Mouse (Mus musculus): ENCODE results near the gene Fam122c. TPM values are rescaled to one million over a fixed set of nuclear protein-coding genes. Genes with fewer than 3 reads are reported as not detected.

Fam122c gene
- total RNA-seq, 1 experiment = not detected

DNA sequence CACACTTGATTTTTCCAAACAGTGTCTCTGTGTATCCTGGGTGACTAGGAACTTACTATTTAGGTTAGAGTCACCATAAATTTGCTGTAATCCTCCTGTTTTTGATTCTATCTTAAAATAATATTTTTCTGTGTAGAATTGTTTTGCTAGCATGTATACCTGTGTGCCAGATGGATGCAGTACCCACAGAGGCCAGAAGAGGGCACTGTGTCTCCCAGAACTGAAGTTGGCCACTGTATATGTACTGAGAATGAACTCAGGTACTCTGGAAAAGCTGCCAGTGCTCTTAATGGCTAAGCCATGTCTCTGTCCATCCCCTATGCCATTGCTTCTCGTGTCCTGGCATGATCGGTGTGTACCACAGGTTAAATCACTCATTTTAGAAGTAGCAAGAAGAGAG, 68.3 kb downstream of the Fam122c start:
- TF ChIP-seq ZNF384 (IDR thresholded peaks at IDR 0.05; ENCODE audit: low read depth, low read length) (no peak), ZC3H11A (IDR thresholded peaks at IDR 0.05; ENCODE audit: borderline replicate concordance, low read depth, low read length) (peak; percentile 13; the same call in 1 of the 2 replicates)
- Histone ChIP-seq H3K9me3 (ENCODE audit: control insufficient read depth, insufficient read depth, low read depth, low read length) (no peaks in the 10 kb centered on the region), H3K27ac (ENCODE audit: insufficient read depth, low read depth, low read length, poor library complexity, severe bottlenecking) (no peak overlapping the region), H3K4me3 (ENCODE audit: insufficient read depth in 1 of 2, low read depth in 1 of 2, low read length in 2 of 2, poor library complexity in 1 of 2, severe bottlenecking in 1 of 2) (no peak overlapping the region), H3K4me1 (ENCODE audit: control insufficient read depth in 2 of 2, insufficient read depth in 2 of 2, low read length in 2 of 2, poor library complexity in 1 of 2) (no peaks in the 10 kb centered on the region), H3K9ac (ENCODE audit: insufficient read depth, low read depth, low read length, poor library complexity, severe bottlenecking) (no peak overlapping the region), H3K36me3 (ENCODE audit: control insufficient read depth, insufficient read depth, low read length, poor library complexity, severe bottlenecking) (no peaks in the 10 kb centered on the region)
- peak; percentile 26 for DNase-seq (ENCODE audit: low read depth, low spot score)
- in situ Hi-C loops (cut with MboI; ENCODE audit: low sequenced_read_pairs in 2 of 2, unreplicated experiment in 2 of 2) = no loop called here

DNA sequence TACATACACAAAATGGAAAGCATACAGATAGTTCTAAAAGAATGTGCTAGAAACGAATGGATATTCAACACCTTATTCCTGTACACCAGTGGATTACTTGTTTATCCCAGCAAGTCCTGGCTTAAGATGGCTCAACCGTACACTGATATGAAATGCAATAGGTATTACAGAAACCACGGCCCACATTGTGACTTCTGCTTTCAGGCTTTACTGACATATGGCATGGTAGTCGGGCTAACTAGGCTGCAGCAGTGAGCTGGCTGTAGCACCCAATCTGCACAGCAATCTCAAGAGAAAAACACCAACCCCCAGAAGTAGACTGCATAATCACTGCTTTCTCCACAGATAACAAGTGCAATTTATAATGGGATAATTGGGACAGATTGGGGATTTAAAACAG, 75.2 kb downstream of the Fam122c start:
- H3K4me1 ChIP-seq (ENCODE audit: control insufficient read depth in 2 of 2, insufficient read depth in 2 of 2, low read length in 2 of 2, poor library complexity in 1 of 2) = no peaks in the 10 kb centered on the region
- H3K27ac ChIP-seq (ENCODE audit: insufficient read depth, low read depth, low read length, poor library complexity, severe bottlenecking) = no peak overlapping the region
- DNase-seq (ENCODE audit: low read depth, low spot score) = no peak
- H3K4me3 ChIP-seq (ENCODE audit: insufficient read depth in 1 of 2, low read depth in 1 of 2, low read length in 2 of 2, poor library complexity in 1 of 2, severe bottlenecking in 1 of 2) = no peak overlapping the region
- no peaks in the 10 kb centered on the region for H3K9me3 ChIP-seq (ENCODE audit: control insufficient read depth, insufficient read depth, low read depth, low read length)
- H3K36me3 ChIP-seq (ENCODE audit: control insufficient read depth, insufficient read depth, low read length, poor library complexity, severe bottlenecking) = no peaks in the 10 kb centered on the region
- TF ChIP-seq MAFK (IDR thresholded peaks at IDR 0.05; ENCODE audit: insufficient read depth, low read depth, low read length) (no peak), HCFC1 (IDR thresholded peaks at IDR 0.05; ENCODE audit: borderline replicate concordance, insufficient read depth, low read length) (no peak), ZC3H11A (IDR thresholded peaks at IDR 0.05; ENCODE audit: borderline replicate concordance, low read depth, low read length) (no peak), ZNF384 (IDR thresholded peaks at IDR 0.05; ENCODE audit: low read depth, low read length) (no peak), CHD2 (IDR thresholded peaks at IDR 0.05; ENCODE audit: low read depth, low read length) (no peak)
- in situ Hi-C loops (cut with MboI; ENCODE audit: low sequenced_read_pairs in 2 of 2, unreplicated experiment in 2 of 2) = no loop called here
- no peak overlapping the region for H3K9ac ChIP-seq (ENCODE audit: insufficient read depth, low read depth, low read length, poor library complexity, severe bottlenecking)

DNA sequence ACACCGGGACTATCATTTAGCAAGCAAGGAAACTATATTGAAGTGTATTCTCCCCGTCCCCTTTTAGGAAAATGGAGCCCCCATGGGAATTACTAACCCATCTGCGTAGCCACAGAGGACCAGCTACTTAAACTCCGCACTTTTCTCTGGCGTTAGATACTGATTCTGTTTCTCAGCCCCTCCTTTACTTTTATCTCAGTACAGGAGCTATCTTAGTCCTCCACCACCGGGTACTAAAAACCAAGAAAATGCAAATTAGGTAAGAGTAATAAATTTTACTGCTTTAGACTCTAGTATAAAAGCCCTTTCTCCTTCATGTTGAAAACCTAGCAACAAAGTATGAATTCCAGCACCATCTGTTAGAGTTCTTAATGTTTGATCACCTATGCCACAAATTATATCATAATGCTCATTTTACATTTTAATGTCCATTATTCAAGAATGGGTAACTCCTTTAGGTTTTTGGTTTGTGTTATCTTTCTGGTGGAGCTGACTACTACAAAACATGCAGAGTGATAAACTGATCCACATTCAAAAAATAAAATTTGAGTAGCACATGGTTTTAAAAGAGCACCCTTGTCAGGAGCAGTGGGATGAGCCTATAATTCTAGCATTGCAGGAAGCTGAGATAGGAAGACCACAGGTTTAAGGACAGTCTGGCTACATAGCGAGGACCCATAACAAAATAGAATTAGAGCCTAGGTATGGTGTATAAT, 91.6 kb downstream of the Fam122c start:
- H3K9ac ChIP-seq (ENCODE audit: insufficient read depth, low read depth, low read length, poor library complexity, severe bottlenecking) = no peak overlapping the region
- no peak overlapping the region for H3K27ac ChIP-seq (ENCODE audit: insufficient read depth, low read depth, low read length, poor library complexity, severe bottlenecking)
- H3K4me1 ChIP-seq (ENCODE audit: control insufficient read depth in 2 of 2, insufficient read depth in 2 of 2, low read length in 2 of 2, poor library complexity in 1 of 2) = no peaks in the 10 kb centered on the region
- in situ Hi-C loops (cut with MboI; ENCODE audit: low sequenced_read_pairs in 2 of 2, unreplicated experiment in 2 of 2) = no loop called here
- H3K36me3 ChIP-seq (ENCODE audit: control insufficient read depth, insufficient read depth, low read length, poor library complexity, severe bottlenecking) = no peaks in the 10 kb centered on the region
- TF ChIP-seq ZC3H11A (IDR thresholded peaks at IDR 0.05; ENCODE audit: borderline replicate concordance, low read depth, low read length) (no peak), ZNF384 (IDR thresholded peaks at IDR 0.05; ENCODE audit: low read depth, low read length) (no peak), MAFK (IDR thresholded peaks at IDR 0.05; ENCODE audit: insufficient read depth, low read depth, low read length) (no peak), HCFC1 (IDR thresholded peaks at IDR 0.05; ENCODE audit: borderline replicate concordance, insufficient read depth, low read length) (no peak), CHD2 (IDR thresholded peaks at IDR 0.05; ENCODE audit: low read depth, low read length) (no peak)
- H3K9me3 ChIP-seq (ENCODE audit: control insufficient read depth, insufficient read depth, low read depth, low read length) = no peaks in the 10 kb centered on the region
- no peak overlapping the region for H3K4me3 ChIP-seq (ENCODE audit: insufficient read depth in 1 of 2, low read depth in 1 of 2, low read length in 2 of 2, poor library complexity in 1 of 2, severe bottlenecking in 1 of 2)
- DNase-seq (ENCODE audit: low read depth, low spot score) = no peak

DNA sequence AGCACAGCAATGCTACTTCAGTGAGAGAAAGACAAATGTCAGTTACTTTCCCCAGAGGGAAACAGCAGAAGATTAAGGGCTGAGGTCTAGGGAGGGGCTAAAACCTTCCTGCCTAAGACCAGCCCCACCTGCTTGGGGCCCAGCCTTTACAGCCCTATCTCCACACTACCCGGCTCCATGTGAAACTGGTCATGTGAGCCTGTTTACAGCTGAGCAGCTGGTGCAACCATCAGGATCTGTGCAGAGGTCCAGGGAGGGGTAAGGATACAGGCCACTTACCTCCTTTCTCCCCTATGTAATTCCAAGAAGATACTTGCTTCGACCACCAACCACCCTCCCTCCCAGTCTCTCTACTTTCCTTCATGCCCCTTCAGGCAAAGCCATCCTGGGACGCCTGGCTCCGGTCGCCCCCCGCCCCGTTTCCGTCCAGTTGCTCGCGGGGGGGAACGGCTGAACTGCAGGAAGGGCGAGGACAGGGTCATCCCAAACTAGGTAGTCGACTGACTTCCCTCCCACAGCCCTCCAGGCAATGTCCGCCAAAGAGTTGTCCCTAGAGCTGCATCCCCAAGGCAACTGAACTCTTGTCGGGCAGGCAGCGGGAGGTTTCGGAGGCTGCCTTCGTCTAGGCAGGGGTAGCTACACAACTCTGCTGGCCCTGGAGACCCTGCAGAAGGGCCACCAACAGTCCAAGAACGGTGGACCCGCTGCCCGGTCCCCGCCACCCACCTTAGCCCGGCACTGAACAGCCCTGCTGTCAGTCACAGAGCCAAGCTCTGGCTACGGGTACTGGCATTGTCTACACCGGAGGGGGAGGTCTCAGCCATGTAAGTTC, 96.5 kb downstream of the Fam122c start:
- H3K4me3 ChIP-seq (ENCODE audit: insufficient read depth in 1 of 2, low read depth in 1 of 2, low read length in 2 of 2, poor library complexity in 1 of 2, severe bottlenecking in 1 of 2) = peak overlapping the region; percentile 82 to 84
- no peaks in the 10 kb centered on the region for H3K9me3 ChIP-seq (ENCODE audit: control insufficient read depth, insufficient read depth, low read depth, low read length)
- peak; percentile 4 for DNase-seq (ENCODE audit: low read depth, low spot score)
- TF ChIP-seq CHD2 (IDR thresholded peaks at IDR 0.05; ENCODE audit: low read depth, low read length) (no peak), MAFK (IDR thresholded peaks at IDR 0.05; ENCODE audit: insufficient read depth, low read depth, low read length) (no peak), ZNF384 (IDR thresholded peaks at IDR 0.05; ENCODE audit: low read depth, low read length) (no peak), ZC3H11A (IDR thresholded peaks at IDR 0.05; ENCODE audit: borderline replicate concordance, low read depth, low read length) (no peak), HCFC1 (IDR thresholded peaks at IDR 0.05; ENCODE audit: borderline replicate concordance, insufficient read depth, low read length) (no peak)
- H3K4me1 ChIP-seq (ENCODE audit: control insufficient read depth in 2 of 2, insufficient read depth in 2 of 2, low read length in 2 of 2, poor library complexity in 1 of 2) = no peaks in the 10 kb centered on the region
- in situ Hi-C loops (cut with MboI; ENCODE audit: low sequenced_read_pairs in 2 of 2, unreplicated experiment in 2 of 2) = no loop called here
- H3K27ac ChIP-seq (ENCODE audit: insufficient read depth, low read depth, low read length, poor library complexity, severe bottlenecking) = no peak overlapping the region; the same call in 1 of the 2 replicates
- peak overlapping the region; percentile 76 for H3K9ac ChIP-seq (ENCODE audit: insufficient read depth, low read depth, low read length, poor library complexity, severe bottlenecking)
- H3K36me3 ChIP-seq (ENCODE audit: control insufficient read depth, insufficient read depth, low read length, poor library complexity, severe bottlenecking) = no peaks in the 10 kb centered on the region
